Mouse (Mus musculus): ENCODE data around the gene Meis1.
A peak's percentile ranks its signal among the peaks of the same experiment; 100 is the strongest.

The Meis1 gene

DNA sequence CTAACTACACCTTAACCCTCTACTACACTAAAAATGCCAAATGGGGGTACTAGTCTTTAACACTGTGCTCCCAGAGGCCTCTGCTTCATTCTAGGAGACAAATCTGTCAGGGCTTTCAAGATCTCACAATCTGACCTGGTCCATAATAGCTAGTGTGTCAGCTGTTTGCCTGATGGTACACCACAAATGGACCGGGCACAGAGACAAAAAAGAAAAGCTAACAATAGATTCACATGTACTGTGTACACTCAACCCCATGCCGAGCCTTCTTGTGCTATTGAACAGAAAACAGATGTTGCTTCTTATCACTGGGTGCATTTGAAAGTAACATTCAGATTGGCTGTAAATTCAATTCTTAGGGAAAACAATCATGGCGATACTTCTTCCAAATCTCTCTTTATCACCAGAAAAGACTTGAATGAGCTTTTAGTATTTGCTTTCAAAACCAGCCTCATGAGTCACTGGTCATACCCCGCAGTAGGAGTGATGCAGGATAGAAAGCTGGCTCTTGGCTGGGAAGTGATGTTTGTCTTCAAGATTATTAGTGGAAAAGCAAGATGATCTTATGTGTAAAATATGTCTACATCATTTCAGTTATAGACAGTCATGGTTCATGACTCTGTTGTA lies 30.0 kb downstream of the Meis1 start:
- DNase-seq: no peak

DNA sequence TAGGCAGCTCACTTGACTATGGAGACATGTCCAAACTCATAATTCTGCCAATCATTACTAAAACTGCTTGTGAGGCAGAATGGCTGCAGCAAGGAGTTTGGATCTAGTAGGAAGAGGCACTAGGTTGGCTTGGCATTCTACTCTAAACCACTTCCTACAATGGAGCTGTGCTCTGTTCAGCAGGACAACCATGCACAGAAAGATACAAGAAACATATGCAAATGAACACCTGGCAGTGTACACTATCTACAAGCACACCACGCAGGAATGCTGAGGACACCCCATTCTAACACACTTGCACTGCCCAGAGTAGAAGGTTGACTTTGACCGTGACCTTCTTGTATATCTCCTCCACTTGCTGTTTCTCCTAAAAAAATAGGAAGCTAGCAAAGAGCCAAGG lies 35.0 kb downstream of the Meis1 start:
- DNase-seq: no peak

DNA sequence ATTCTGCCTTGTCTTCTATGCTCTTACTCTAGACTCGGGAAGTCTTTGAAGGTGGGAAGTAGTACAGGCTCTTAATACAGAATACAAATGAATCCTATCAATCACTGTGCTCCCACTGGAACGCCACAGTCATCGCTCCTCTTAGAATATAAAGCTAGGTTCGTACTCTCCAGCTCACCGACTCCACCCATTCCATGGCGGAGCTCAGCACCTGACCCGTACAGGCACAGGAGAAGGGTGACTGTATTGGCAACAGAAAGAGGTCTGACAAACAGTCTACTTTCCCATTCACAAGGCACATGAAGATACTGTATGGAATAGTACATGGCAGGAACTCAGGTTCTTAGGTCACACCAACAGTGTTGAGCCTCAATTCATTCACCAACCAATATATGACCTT lies 35.5 kb downstream of the Meis1 start:
- DNase-seq: no peak

DNA sequence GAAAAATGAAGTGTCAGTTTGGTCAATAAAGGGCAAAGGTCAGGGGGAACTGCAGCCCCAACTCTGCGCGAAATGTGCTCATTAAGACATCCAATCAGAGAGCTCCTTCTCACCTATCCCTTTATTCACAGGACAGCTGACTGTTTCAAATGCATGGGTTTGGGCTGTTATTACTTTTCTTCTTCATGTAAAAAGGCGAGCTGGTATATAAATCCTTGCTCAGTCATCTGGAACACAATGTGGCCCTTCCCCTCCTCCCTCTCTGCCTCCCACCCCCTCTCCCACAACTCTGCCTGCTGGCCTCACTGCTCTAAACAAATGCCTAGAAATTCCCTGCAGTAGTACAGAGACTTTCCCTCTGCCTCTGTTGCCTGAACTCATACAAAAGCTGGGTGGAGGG lies 36.5 kb downstream of the Meis1 start:
- no peak for DNase-seq

DNA sequence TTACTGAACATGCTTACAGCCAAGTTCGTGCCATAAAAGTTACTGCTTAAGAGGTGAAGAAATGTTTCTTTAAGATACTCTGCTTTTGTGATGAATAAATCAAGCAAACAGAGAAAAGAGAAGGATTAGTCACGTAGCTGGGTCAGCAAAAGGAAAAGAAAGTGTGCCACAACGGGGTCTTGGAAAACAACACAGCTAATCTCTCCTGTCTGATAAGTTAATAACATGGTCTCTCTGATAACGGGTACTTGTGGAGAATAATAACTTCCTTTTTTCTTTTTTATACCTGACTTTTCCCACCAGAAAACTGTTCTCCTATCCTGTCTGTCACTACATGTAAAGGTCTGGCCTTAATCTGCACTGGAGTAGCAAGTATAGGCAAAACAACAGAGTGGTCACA lies 37.4 kb downstream of the Meis1 start:
- no peak for DNase-seq

DNA sequence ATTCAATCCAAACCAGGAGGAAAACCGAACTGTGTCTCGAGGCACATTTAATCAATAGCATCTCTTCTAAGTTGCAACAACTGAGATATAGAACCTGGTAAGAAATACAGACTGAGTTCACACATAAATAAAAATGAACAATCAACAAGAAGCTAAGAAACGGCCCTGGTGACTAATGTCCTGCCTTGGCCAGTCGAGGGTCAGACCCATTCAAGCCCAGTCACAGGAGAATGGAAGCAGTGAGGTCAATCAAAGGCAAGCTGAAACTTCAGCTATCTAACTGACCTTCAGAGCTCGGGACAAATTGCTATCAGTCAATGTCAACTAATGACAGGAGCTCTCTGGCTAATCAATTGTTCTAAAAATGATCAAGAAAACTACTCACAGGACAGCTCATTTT lies 38.2 kb downstream of the Meis1 start:
- no peak for DNase-seq

DNA sequence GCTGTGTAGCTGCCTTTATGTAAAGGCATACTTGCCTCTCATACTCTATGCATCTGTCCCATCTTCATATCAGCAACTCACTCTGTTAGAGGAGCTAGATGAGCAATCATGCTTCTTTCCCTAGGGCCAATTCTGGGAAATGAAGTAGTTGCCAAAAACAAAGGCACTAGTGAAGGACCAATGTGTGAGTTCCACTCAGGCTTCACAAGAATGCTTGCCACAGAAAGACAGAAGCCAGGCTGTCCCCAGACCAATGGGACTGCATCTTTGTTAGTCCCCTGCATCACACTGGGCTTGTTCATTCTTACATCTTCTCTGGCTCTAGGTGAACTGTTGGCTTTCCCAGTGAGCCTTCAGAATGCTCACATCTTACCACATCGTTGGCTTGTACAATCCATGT lies 43.7 kb downstream of the Meis1 start:
- DNase-seq: no peak

DNA sequence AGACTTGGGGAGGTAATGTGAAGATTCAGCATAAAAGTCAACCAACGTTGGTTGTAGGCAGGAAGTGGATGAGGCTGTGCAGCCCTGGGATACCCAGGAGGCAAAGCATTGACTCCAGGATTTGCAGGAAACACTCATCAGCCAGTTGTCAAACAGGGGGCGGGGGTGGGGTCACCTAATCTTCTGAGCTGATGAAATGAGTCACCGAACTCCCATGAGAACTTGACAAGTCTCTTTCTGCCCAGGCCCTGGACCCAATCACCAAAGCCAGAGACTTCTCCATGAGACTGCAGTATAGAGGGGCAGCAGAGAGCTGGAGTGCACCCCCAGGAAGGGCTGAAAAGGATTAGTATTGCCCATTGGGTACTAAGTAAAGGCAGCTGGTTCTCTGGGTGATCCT lies 45.0 kb downstream of the Meis1 start:
- no peak for DNase-seq

DNA sequence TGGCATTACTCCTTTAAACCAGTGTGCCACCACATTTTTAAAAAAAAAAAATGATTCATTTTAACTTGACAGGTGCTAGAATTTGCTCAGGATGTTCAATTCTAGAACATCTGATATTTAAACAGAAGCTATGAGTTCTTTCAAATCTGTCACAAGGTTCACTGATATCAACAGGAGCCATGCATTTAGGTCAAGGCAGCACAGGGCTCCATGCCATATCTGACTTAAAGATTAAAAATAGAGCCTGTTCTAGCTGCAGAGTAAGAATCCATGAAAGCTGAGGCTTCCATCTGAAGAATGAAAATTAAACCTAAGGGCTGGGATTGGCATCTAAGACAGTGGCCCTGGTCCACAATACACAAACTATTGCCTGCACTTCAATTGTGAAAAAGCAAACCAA lies 45.8 kb downstream of the Meis1 start:
- DNase-seq: no peak

DNA sequence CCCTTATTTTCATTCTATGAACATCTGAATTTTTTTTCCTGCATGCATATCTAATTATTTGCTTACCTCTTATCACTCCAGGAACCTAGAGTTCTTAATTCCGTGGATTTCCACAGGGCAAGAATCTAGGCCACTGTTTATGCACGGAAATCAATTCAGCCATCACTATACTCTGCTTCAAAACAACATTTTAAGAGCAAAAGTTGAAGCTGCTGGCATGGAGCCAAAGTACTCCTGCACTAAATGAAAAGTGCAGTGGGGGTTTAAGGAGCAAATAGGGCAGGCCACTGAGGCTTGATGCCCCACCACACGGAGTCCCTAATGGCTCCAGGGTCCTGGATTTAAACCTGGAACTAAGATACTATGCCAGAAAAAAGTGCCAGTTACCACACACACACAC lies 47.2 kb downstream of the Meis1 start:
- DNase-seq: no peak

DNA sequence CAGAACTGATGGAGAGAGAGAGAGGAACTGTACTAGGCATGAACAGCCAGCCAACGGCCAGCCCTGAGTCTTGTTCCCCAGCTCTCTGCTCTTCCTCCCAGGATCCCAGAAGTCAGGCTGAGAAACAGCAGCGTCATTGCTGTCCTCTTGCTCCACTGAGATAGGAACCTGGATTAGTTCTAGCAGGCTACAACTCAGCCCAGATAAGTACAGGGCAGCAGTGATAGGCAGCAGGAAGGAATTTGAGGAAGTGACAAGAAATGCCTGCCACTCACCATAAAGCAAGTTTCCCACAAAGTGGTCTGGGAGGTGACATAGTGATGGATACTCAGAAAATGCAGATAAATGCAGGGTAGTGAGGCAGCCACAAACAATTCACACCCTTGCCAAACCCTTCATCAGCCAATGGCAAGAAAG lies 48.9 kb downstream of the Meis1 start:
- DNase-seq: no peak

DNA sequence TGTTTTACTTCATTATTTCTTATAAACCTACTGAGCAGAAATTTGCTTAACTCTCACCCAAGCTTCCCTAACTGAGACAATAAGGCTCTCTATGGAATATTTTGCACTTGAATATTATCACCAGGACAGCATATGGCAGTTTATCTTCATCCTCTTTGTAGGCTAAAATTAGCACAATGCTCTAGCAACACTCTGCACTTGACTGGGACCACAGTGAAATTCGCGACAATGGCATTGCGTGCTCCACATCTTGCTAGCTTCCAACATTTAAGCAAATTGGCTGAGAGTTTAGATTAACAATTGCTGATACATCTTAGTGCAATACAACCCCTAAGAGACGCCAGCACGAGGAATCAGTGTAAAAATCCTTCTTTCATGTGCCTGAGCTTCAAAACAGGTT lies 54.4 kb downstream of the Meis1 start:
- DNase-seq: no peak

DNA sequence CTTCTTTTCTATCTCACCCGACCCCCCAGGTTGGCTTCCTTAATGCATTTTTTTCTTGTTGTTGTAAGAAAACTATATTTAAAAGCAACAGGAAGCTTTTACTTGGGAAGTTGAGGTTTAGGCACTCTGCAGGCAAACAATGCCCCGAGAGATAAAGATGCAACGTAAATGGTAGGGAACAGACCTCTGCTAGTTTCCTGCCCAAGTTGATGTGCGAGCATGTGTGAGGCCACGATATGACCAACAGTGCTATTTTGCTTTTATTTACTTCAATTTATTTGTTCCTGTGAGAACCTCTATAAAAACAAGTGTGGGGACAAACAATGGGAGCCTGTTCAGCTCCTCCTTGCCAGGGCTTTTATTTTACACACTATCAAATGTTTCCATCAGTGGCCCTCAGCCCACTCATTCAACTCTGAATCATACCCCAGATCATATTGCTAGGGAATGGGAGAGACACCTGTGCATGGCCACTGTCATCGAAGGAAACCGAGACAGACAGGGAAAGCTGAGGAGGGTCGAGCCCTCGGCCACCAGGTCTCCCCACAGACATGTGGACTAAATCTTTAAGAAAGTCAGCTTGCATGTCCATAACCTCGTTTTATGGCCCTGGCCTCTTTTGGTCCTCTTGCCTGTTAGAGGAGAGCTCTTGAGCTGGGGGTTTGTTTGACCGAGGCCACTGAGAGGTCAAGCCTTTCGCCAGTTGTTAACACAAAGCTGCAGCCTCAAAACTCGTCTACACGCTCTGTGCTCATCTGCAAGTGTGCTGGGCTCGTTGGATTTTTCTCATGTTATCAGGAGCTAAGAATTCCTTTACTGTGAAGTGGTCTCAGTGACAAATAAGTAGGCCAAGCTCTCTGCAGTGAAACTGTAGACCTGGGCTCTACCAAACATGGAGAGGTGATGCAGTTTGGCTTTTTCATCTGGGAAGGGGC lies 55.3 kb downstream of the Meis1 start:
- DNase-seq: no peak

DNA sequence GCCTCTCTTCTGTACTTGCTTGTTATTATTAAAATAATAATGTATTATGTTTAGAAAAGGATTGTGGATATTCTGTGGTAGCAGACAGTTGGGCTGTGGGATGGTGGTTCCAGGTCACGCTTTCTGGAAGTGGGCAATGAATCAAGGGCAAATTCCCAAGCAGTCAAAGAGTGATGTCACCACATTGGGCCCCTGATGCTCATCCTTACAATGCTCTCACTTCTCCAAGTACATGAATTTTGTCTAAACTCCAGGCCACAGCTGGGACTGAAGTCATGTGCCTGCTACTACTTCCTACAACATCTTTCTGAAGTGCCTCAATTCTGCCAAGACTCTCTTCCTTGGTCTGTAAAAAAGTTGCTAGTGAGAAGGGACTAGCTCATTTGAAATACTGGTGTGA lies 59.3 kb downstream of the Meis1 start:
- DNase-seq: no peak

DNA sequence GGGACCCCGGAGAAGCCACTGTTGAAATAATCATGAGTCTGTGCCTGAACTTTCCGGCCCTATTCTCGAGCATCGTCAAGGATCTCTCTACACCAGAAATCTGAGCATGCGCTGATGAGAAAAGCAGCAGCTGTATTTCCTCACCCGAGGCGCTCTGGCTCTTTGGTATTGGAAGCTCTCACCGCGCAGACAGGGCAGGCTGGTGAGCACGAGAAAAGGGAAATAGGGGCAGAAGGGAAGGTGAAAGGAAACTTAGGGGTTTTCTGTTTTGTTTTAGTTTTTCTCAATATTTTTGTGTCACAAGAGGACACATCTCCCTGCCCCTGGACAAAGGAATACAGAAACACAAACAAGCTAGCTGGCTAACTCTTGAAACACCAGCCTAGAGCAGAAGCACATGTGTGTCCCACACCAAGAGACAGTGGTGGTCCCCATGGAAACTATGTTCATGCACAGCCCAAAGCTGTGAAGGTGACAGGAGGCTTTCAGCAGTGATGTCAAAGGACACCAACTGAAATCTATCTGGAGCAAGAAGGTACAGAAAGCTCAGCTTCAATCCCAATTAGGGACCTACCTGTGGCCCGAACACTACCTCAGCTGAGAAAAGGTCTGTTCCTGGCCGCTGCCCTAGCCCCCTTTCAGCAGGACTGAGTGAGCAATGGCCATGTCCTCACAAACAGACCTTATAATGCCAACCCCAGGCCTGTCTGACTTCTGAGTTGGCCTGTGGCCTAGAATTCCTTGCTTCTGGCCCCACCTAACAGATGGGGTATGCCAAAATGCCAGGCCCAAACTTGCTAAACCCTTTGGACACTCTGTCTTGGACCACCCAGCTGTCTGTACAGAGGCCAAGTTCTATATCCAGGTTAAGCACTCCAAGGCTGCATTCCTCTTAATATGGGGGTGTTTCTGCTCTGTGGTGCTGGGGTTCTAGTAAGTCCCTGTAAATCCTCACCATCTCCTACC lies 60.7 kb downstream of the Meis1 start:
- DNase-seq: peak in 1 of 2 experiments; percentile 7

DNA sequence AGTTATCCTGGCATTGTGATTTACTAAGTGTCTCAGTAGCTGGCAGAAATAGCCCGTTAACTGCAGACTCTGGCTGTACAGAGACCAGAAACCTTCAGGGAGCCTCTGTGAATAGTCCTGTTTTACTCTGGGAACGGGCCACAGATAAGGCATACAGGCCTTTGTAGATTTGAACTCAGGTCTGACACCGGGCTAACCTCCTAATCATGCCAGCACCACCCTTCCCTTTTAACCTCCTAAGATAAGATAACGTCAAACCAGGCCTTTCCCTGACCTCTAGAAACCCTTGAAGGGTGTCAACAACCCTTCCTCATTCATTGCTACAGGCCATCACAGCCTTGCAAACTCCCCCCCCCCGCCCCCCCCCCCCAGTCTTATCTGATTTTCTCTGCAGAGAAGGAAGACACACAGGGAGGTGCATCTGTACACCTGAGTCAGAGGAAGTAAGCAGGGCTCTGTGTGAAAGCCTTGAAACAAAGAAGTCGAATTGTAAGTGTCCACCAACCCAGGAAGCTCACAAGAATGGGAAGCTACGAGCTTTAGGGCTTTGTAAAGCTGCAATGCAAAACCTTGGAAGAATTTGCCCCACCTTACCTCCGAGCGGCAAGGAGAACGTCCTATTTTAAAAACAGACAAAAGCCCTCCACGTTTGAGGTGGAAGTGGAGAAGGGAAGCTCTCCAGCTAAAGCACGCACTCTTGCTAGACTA lies 61.5 kb downstream of the Meis1 start:
- DNase-seq: no peak

DNA sequence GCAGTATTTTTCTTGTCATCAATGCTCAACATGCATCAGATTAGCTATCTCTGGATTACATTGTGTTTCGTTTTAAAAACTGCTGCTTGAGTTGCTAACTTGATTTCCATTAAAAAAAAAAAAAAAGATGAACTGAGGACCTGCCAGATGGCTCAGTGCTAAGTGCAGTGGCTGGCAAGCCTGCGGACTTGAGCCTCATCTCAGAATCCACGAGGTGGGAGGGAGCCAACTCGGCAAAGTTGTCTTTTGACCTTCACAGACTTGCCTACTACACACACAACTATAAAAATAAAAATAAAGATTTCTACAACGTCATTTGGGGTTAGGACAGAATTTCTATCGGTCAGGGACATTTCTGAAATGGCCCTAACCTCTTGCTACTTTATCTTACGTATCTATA lies 62.8 kb downstream of the Meis1 start:
- no peak for DNase-seq

DNA sequence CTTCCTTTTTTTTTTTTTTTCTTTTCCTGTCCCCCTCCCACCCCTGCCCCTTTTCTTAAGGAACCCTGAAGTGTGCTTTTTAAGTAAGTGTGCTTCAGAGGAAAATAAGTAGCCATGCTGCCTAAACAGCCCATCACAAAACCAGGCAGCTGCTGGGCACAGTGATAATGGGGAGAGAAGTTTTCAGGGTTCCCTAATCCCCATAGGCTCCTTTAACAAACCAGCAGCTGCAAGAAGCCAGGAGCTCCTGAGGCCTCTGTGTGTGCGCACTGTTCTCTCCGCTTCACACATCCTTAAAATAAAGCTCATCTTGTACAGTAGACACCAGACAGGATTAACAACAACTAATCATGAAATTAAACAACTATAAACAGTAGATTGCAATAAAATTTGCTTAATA lies 63.9 kb downstream of the Meis1 start:
- DNase-seq: no peak

DNA sequence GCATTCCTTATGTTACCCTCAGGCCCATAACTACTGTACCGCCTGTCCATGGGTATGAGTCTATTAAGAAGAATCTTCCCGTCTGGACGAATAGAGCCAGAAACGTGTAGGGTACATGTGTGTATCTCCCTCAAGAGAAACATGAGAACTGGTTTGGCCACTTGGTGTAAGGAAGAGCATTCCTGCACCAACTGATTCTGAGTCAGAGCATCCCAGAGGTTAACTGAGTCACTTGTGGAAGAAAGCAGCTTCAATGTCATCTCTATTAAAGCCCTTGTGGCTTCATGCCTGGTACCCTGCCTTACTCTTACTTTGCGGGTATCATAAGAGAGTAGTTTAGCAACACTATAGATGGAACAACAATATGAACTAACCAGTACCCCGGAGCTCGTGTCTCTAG lies 64.9 kb downstream of the Meis1 start:
- no peak for DNase-seq

DNA sequence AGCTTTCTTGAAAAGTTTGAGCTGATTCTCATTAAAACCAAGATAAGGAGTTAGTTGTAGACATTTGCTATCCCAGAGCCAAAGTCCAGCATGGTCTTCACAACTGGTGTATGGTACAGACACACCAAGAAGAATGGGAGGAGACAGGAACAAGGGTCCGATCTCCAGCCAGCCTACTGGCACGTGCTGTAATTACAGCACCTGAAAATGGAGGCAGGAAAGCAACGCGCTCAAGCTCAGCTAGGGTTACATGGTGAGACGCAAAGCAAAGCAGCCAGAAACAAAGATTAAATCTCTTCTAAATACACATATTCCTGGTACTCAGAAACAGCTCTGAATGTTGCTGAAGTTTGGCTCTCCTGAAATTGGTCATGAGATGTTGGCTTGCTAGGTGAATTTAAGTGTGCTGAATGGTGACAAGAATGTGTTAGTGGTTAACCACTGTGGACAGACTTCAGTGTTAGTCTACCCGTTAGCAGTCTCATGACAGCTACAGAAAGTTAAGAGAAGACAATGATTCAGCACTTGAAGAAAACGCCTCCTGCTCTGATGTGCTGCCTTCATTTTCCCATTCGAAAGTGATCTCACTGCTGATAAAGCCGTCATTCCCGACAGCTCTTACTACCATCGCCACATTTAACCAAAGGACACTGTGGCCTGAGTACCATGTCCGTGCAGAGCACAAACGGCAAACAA lies 70.0 kb downstream of the Meis1 start:
- no peak for DNase-seq

DNA sequence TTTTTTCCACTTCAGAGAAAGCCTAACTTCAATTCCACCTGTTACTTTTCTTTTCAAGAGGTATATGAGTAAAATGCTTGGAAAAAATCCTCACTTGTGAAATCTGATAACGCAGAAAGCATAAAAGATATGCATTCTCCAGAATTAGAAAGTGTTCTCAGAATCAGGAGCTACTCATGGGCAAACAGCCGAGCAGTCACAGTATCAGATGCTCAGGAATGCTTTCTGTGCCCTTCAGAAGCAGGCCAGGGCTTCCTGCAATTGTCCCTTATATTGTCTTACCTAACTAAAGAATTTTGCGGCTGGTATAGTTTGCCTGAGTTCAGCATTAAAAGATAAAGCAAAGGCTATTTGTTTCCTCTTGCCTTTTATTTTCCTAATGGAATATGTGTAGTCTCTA lies 71.4 kb downstream of the Meis1 start:
- DNase-seq: no peak

DNA sequence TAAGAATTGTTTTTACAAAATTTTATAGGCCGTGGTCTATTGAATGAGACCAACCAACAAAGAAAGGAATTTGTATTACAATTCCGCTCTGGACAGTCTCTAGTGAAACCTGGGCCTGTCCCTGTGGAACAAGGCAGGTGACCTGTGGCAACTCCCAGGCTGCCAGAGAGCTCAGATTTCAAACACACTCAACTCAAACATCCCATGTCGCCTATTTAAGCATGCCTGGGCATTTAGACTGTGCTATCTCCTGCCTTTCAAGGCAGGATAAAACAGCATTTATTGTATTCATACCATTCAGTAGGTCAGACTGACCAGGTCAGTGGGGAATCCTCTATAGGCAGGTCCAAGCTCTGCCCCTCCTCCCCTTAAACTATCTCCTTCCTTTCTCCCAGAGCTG lies 73.0 kb downstream of the Meis1 start:
- DNase-seq: no peak

All from spleen, adult 18-20 months (tissue).